In the genomic region with DNA sequence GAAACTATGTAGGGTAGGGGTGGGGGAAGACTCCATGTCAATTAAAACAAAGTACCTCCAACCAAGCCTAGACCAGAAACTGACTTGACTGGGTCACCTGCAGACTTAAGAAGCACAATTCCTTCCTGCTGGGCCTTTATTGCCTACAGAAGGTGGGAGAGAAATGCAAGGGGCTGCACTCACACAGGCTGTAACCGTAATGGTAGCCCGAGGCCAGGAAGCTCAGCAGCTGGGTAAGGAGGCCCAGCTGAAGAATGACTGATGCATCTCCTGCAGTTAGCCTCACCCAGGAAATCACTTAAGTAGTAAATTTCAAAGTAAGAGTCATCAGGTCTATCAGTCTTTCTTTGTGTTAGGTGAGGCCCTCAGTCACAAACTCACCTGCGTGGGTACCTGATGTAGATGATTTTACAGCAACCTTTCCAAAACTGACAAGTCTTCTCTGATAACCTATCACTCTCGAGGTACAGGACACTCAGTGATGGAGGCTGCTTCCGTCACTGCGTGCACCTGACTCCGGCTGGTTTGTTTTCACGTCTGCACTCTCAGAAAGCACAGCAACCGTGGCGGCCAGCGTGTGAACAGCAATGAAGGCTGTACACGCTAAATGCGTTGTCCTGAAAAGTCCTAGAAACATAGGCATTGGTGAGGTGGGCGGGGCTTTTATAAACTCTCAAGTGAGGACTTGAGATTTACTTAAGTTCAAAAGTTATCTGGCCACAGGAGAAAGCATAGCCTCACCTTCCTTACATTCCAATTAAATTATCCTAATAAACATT, we compare ENCODE assay signal across 24 mouse cellular contexts. TPM values are rescaled to one million over a fixed set of nuclear protein-coding genes. Genes with fewer than 3 reads are reported as not detected.
DNase-seq lines count a peak whose midpoint lies in the region; ATAC-seq and TF ChIP-seq lines count a peak whose summit lies in the region.
"Had no signal": no experiment of that assay in that cellular context is flagged by ENCODE, and none has a peak within 500 bp of the region (broad histone marks: within the 10 kb centered on the region; RNA-seq: fewer than 3 reads in every experiment).

No protein-coding gene starts in this region.

- no peak overlapping the region for H3K4me3 ChIP-seq in heart, adult 2 months
- H3K4me3 ChIP-seq in heart, embryonic 11.5 days (ENCODE audit: low read depth, low read length) = no peak overlapping the region
- H3K4me3 ChIP-seq in ES-Bruce4 (ENCODE audit: low read depth, low read length) = no peak overlapping the region
- H3K4me3 ChIP-seq in intestine, postnatal 0 days (ENCODE audit: low read depth, low read length) = no peak overlapping the region
- H3K4me3 ChIP-seq: gastrocnemius, adult 2 months; heart, embryonic 13.5 days; hindbrain, embryonic 10.5 days had no signal

- no peak for DNase-seq in heart, adult 2 months
- DNase-seq in ES-CJ7 (ENCODE audit: low read depth, low spot score) (peak; percentile 62), WW6 (ENCODE audit: low read depth, low spot score) (peak; percentile 36)
- DNase-seq in gastrocnemius, postnatal 4 days (ENCODE audit: low spot score in 2 of 2) = no peak
- DNase-seq: adrenal gland, adult 2 months; adrenal gland, postnatal 14 days; cerebellum, adult 11 months; cerebellum, adult 8-10 months; cerebellum, postnatal 14 days; forebrain, postnatal 0 days; gastrocnemius, adult 2 months; gastrocnemius, postnatal 14 days; kidney, adult 2 months had no signal

- WGBS in heart, adult 2 months = 90% methylated on average over 14 of the region's 14 CpGs
- 92% methylated on average over 14 of the region's 14 CpGs for WGBS in heart, embryonic 11.5 days (ENCODE audit: insufficient replicate concordance)
- 86% methylated on average over 14 of the region's 14 CpGs for WGBS in intestine, postnatal 0 days

- H3K79me2 ChIP-seq in heart, adult 2 months (replicated peaks; ENCODE audit: control insufficient read depth, insufficient read depth, low read length) = peaks cover 10% of the 10 kb centered on the region

- peaks cover 31% of the 10 kb centered on the region for H3K36me3 ChIP-seq in heart, adult 2 months (ENCODE audit: control insufficient read depth, insufficient read depth, low read length)
- no peaks in the 10 kb centered on the region for H3K36me3 ChIP-seq in heart, embryonic 11.5 days (ENCODE audit: control insufficient read depth, insufficient read depth, low read length)
- no peaks in the 10 kb centered on the region for H3K36me3 ChIP-seq in ES-Bruce4 (ENCODE audit: control insufficient read depth, insufficient read depth, low read length, poor library complexity, severe bottlenecking)
- H3K36me3 ChIP-seq in intestine, postnatal 0 days (ENCODE audit: control insufficient read depth, insufficient read depth) = peaks cover 6% of the 10 kb centered on the region; the same call in 1 of the 2 replicates

- H3K4me1 ChIP-seq in heart, adult 2 months (ENCODE audit: control insufficient read depth, insufficient read depth, low read length) = peaks cover 31% of the 10 kb centered on the region
- H3K4me1 ChIP-seq in heart, embryonic 11.5 days (ENCODE audit: control insufficient read depth, insufficient read depth, low read length) = peaks cover 30% of the 10 kb centered on the region
- H3K4me1 ChIP-seq in ES-Bruce4 (ENCODE audit: control insufficient read depth, insufficient read depth, low read length) = peaks cover 4% of the 10 kb centered on the region
- 0 out of 2 replicates have a peak, but pooled peaks cover 5% of the 10 kb centered on the region for H3K4me1 ChIP-seq in intestine, postnatal 0 days (replicated peaks; ENCODE audit: control insufficient read depth, insufficient read depth, low read length)

- no peak overlapping the region for H3K9ac ChIP-seq in heart, adult 2 months (ENCODE audit: low read depth, low read length)
- no peak overlapping the region for H3K9ac ChIP-seq in heart, embryonic 11.5 days (ENCODE audit: low read depth, low read length)
- H3K9ac ChIP-seq in ES-Bruce4 (ENCODE audit: low read depth, poor library complexity, severe bottlenecking) = no peak overlapping the region
- no peak overlapping the region for H3K9ac ChIP-seq in intestine, postnatal 0 days (ENCODE audit: low read depth, low read length)
- H3K9ac ChIP-seq: forebrain, postnatal 0 days; heart, embryonic 13.5 days; hindbrain, embryonic 14.5 days had no signal

- peak overlapping the region; percentile 76 for H3K27ac ChIP-seq in heart, adult 2 months
- H3K27ac ChIP-seq in heart, embryonic 11.5 days (ENCODE audit: low read depth, low read length) = no peak overlapping the region
- peak overlapping the region; percentile 24 for H3K27ac ChIP-seq in ES-Bruce4 (ENCODE audit: insufficient read depth, low read length)
- no peak overlapping the region; the same call in 1 of the 2 replicates for H3K27ac ChIP-seq in intestine, postnatal 0 days (ENCODE audit: low read depth, low read length)
- H3K27ac ChIP-seq: hindbrain, embryonic 10.5 days; hindbrain, embryonic 14.5 days; hindbrain, postnatal 0 days had no signal

- ATAC-seq in heart, embryonic 11.5 days (replicated peaks; ENCODE audit: insufficient number of reproducible peaks, low FRiP score, low TSS enrichment) = no peak
- ATAC-seq in intestine, postnatal 0 days = no peak
- ATAC-seq: CD4-positive, CD25-positive, alpha-beta regulatory T cell, adult 4 months; forebrain, embryonic 14.5 days; forebrain, postnatal 0 days; hindbrain, postnatal 0 days; inflammation-experienced regulatory T-cells, adult 6 months; intestine, embryonic 16.5 days had no signal

- no peak for TF ChIP-seq POLR2A in heart, adult 2 months (IDR thresholded peaks at IDR 0.05; ENCODE audit: insufficient read depth, low read depth, low read length)
- TF ChIP-seq POLR2A in ES-Bruce4 (IDR thresholded peaks at IDR 0.05; ENCODE audit: insufficient read depth, low read length) = no peak

- no peaks in the 10 kb centered on the region for H3K27me3 ChIP-seq in heart, adult 2 months (ENCODE audit: control insufficient read depth, insufficient read depth, low read length)
- H3K27me3 ChIP-seq in heart, embryonic 11.5 days (ENCODE audit: control insufficient read depth, insufficient read depth, low read length) = no peaks in the 10 kb centered on the region
- no peaks in the 10 kb centered on the region for H3K27me3 ChIP-seq in ES-Bruce4 (ENCODE audit: control insufficient read depth, insufficient read depth, low read length, poor library complexity, severe bottlenecking)
- H3K27me3 ChIP-seq in intestine, postnatal 0 days (replicated peaks; ENCODE audit: control insufficient read depth, insufficient read depth, low read length) = no peaks in the 10 kb centered on the region
- H3K27me3 ChIP-seq: heart, embryonic 13.5 days had no signal

- H3K9me3 ChIP-seq in heart, embryonic 11.5 days (replicated peaks; ENCODE audit: control insufficient read depth, low read length) = no peaks in the 10 kb centered on the region
- H3K9me3 ChIP-seq in ES-Bruce4 (replicated peaks; ENCODE audit: control insufficient read depth, insufficient read depth, low read length, poor library complexity, severe bottlenecking) = no peaks in the 10 kb centered on the region
- H3K9me3 ChIP-seq in intestine, postnatal 0 days (ENCODE audit: control insufficient read depth) = no peaks in the 10 kb centered on the region
- H3K9me3 ChIP-seq: heart, embryonic 13.5 days; hindbrain, embryonic 10.5 days had no signal

- no peak overlapping the region for H3K4me2 ChIP-seq in heart, embryonic 11.5 days
- H3K4me2 ChIP-seq in intestine, postnatal 0 days (replicated peaks; ENCODE audit: low read depth) = no peak overlapping the region
- H3K4me2 ChIP-seq: hindbrain, embryonic 14.5 days had no signal

- TF ChIP-seq EP300 in heart, adult 2 months (IDR thresholded peaks at IDR 0.05; ENCODE audit: insufficient read depth, low read depth, low read length) = no peak
- TF ChIP-seq EP300 in ES-Bruce4 (IDR thresholded peaks at IDR 0.05; ENCODE audit: insufficient read depth, low read depth, low read length) = peak; percentile 72; the same call in 1 of the 2 replicates

- no peak for TF ChIP-seq CTCF in heart, adult 2 months (IDR thresholded peaks at IDR 0.05)
- no peak for TF ChIP-seq CTCF in ES-Bruce4 (IDR thresholded peaks at IDR 0.05; ENCODE audit: low read depth, low read length)
- TF ChIP-seq CTCF in intestine, postnatal 0 days (IDR thresholded peaks at IDR 0.05; ENCODE audit: low read depth) = no peak

- intact Hi-C loops in heart, adult 2 months (cut with DNase I) = no loop called here

RNA-seq across cellular contexts. Expression of a gene that starts 19.1 kb away (rescaled TPM):
- total RNA-seq in heart, adult 2 months (2021) = 100 to 1,000 TPM; 107 to 109 TPM
- polyA plus RNA-seq in heart, adult 2 months (2012; rRNA removed) = 52.0 and 73.2 TPM in 2 replicates
- polyA plus RNA-seq in heart, embryonic 11.5 days (2014; fragmentation: Nextera tagmentation; extraction: Ambion mirVana) = 42.7 and 56.3 TPM in 2 replicates
- polyA plus RNA-seq in ES-Bruce4 (2011; ENCODE audit: insufficient read depth, insufficient read length, low read depth, missing spikeins) = 75.0 and 75.9 TPM in 2 replicates
- total RNA-seq in gastrocnemius, postnatal 4 days (2021) = 100 to 1,000 TPM; 106 to 116 TPM
- 60.5 and 61.3 TPM in 2 replicates for polyA plus RNA-seq in intestine, postnatal 0 days (2015; fragmentation: Nextera tagmentation; extraction: Ambion mirVana)

Comparison
In these comparisons a context has a peak if more than half of its experiments do, and no peak if none do; other contexts are left out.
1. H3K27ac ChIP-seq: peak in heart, adult 2 months (single experiment) and ES-Bruce4 (single experiment); none in heart, embryonic 11.5 days (single experiment) and intestine, postnatal 0 days (single experiment).
2. DNase-seq: peak in ES-CJ7 (single experiment) and WW6 (single experiment); none in heart, adult 2 months (0 of 2) and gastrocnemius, postnatal 4 days (0 of 2).